In genomic region chr11:100355151-100355951, GRCm38 (mm10) we compare ENCODE assay signal across 8 mouse cellular contexts. TPM values are rescaled to one million over a fixed set of nuclear protein-coding genes. Genes with fewer than 3 reads are reported as not detected.
DNase-seq lines count a peak whose midpoint lies in the region; ATAC-seq and TF ChIP-seq lines count a peak whose summit lies in the region.

No protein-coding gene starts in this region.

- H3K4me3 ChIP-seq in heart, embryonic 13.5 days, result peak overlapping the region; percentile 66
- peak overlapping the region; percentile 58 for H3K4me3 ChIP-seq in lung, embryonic 14.5 days (ENCODE audit: low read depth, low read length)

- H3K4me1 ChIP-seq in heart, embryonic 13.5 days, result peaks cover 6% of the 10 kb centered on the region
- H3K4me1 ChIP-seq in lung, embryonic 14.5 days (ENCODE audit: insufficient read depth), result no peaks in the 10 kb centered on the region

- WGBS in heart, embryonic 13.5 days, result under 1% methylated on average over 53 of the region's 54 CpGs
- WGBS in lung, embryonic 14.5 days, result 1% methylated on average over 54 of the region's 54 CpGs

- H3K27ac ChIP-seq in heart, embryonic 13.5 days (replicated peaks), result no peak overlapping the region
- H3K27ac ChIP-seq in lung, embryonic 14.5 days (ENCODE audit: low read depth), result 0 out of 2 replicates have a peak overlapping the region, but pooled peaks have one; percentile 24

- ATAC-seq in heart, embryonic 13.5 days (ENCODE audit: extremely low read depth, insufficient number of reproducible peaks, low FRiP score, low TSS enrichment), result no peak
- ATAC-seq in lung, embryonic 14.5 days (ENCODE audit: insufficient read depth), result peak; percentile 39

- H3K9ac ChIP-seq in heart, embryonic 13.5 days, result peak overlapping the region; percentile 83
- peak overlapping the region; percentile 58 for H3K9ac ChIP-seq in lung, embryonic 14.5 days

- peaks cover 88% of the 10 kb centered on the region for H3K27me3 ChIP-seq in heart, embryonic 13.5 days (replicated peaks)
- H3K27me3 ChIP-seq in lung, embryonic 14.5 days (ENCODE audit: insufficient read depth, low read length), result peaks cover 60% of the 10 kb centered on the region

- DNase-seq in urinary bladder, postnatal 25 days (ENCODE audit: low spot score), result peak; percentile 41
- DNase-seq in urinary bladder, postnatal 4 days (ENCODE audit: low spot score in 2 of 2), result no peak
- peak; percentile 53 for DNase-seq in cerebellum, adult 8-10 months
- DNase-seq in kidney, postnatal 36 days, result peak; percentile 29 to 65
- DNase-seq in lung, embryonic 14.5 days, result peak; percentile 40
- peak; percentile 54 for DNase-seq in retina, embryonic 14.5 days (ENCODE audit: low spot score)
- no peak for DNase-seq in c-Kit-positive CD71-positive TER-119-positive erythroid progenitor cells, embryonic 14.5 days (ENCODE audit: low spot score)

- H3K4me2 ChIP-seq in heart, embryonic 13.5 days, result peak overlapping the region; percentile 100
- H3K4me2 ChIP-seq in lung, embryonic 14.5 days, result peak overlapping the region; percentile 98

- H3K9me3 ChIP-seq in heart, embryonic 13.5 days, result no peaks in the 10 kb centered on the region
- H3K9me3 ChIP-seq in lung, embryonic 14.5 days (ENCODE audit: low read depth, low read length), result no peaks in the 10 kb centered on the region

- H3K36me3 ChIP-seq in heart, embryonic 13.5 days, result no peaks in the 10 kb centered on the region
- H3K36me3 ChIP-seq in lung, embryonic 14.5 days (ENCODE audit: insufficient read depth), result no peaks in the 10 kb centered on the region

- TF ChIP-seq CTCF in lung, embryonic 14.5 days (IDR thresholded peaks at IDR 0.05; ENCODE audit: low read depth), result peak; percentile 4; the same call in 1 of the 2 replicates

RNA-seq across cellular contexts. Expression of gene Hap1, which starts 0.6 kb away (rescaled TPM):
- 8.0 and 9.3 TPM in 2 replicates for polyA plus RNA-seq in heart, embryonic 13.5 days (2015; fragmentation: Nextera tagmentation; extraction: Ambion mirVana)
- polyA plus RNA-seq in lung, embryonic 14.5 days (2014; fragmentation: Nextera tagmentation; extraction: Ambion mirVana), result 8.7 and 9.6 TPM in 2 replicates

RNA-seq across cellular contexts. Expression of gene Gast, which starts 21.1 kb away (rescaled TPM):
- not detected in 2 replicates for polyA plus RNA-seq in heart, embryonic 13.5 days (2015; fragmentation: Nextera tagmentation; extraction: Ambion mirVana)
- not detected in 2 replicates for polyA plus RNA-seq in lung, embryonic 14.5 days (2014; fragmentation: Nextera tagmentation; extraction: Ambion mirVana)

RNA-seq across cellular contexts. Expression of gene Eif1, which starts 35.7 kb away (rescaled TPM):
- 1,570 and 1,681 TPM in 2 replicates for polyA plus RNA-seq in heart, embryonic 13.5 days (2015; fragmentation: Nextera tagmentation; extraction: Ambion mirVana)
- polyA plus RNA-seq in lung, embryonic 14.5 days (2014; fragmentation: Nextera tagmentation; extraction: Ambion mirVana), result 1,908 and 1,918 TPM in 2 replicates

RNA-seq across cellular contexts. Expression of gene Jup, which starts 42.2 kb away (rescaled TPM):
- polyA plus RNA-seq in heart, embryonic 13.5 days (2015; fragmentation: Nextera tagmentation; extraction: Ambion mirVana), result 107 and 111 TPM in 2 replicates
- 88.3 and 93.1 TPM in 2 replicates for polyA plus RNA-seq in lung, embryonic 14.5 days (2014; fragmentation: Nextera tagmentation; extraction: Ambion mirVana)

RNA-seq across cellular contexts. Expression of gene P3h4, which starts 59.3 kb away (rescaled TPM):
- polyA plus RNA-seq in heart, embryonic 13.5 days (2015; fragmentation: Nextera tagmentation; extraction: Ambion mirVana), result 62.9 and 63.5 TPM in 2 replicates
- 64.5 and 67.3 TPM in 2 replicates for polyA plus RNA-seq in lung, embryonic 14.5 days (2014; fragmentation: Nextera tagmentation; extraction: Ambion mirVana)

Comparison
In these comparisons a context has a peak if more than half of its experiments do, and no peak if none do; other contexts are left out.
1. DNase-seq: peak in urinary bladder, postnatal 25 days (single experiment), cerebellum, adult 8-10 months (single experiment), kidney, postnatal 36 days (2 of 2), lung, embryonic 14.5 days (single experiment) and retina, embryonic 14.5 days (single experiment); none in urinary bladder, postnatal 4 days (0 of 2) and c-Kit-positive CD71-positive TER-119-positive erythroid progenitor cells, embryonic 14.5 days (single experiment).